Mouse (Mus musculus) cortical plate, adult 2 months (tissue): Measurements from ENCODE around the gene Smim14. TPM values are rescaled to one million over a fixed set of nuclear protein-coding genes. Genes with fewer than 3 reads are reported as not detected.
A peak's percentile ranks its signal among the peaks of the same experiment; 100 is the strongest.

Experiments used
- H3K27ac ChIP-seq: fragments of 200-500 bp; 2 replicates; pipeline ENCODE4 v1.5.1; 2012; ENCODE audit warnings: low read length, control low read depth, inconsistent platforms; ENCODE audit not compliant: insufficient read depth
- H3K4me1 ChIP-seq: fragments of 200-500 bp; 2 replicates; pipeline ENCODE4 v1.6.1; 2011; ENCODE audit warnings: low read length; ENCODE audit not compliant: control insufficient read depth, insufficient read depth
- H3K4me3 ChIP-seq: fragments of 200-500 bp; 2 replicates; pipeline ENCODE4 v1.5.1; 2011; ENCODE audit warnings: mild to moderate bottlenecking, low read length, control low read depth; ENCODE audit not compliant: insufficient read depth
- CTCF ChIP-seq: fragments of 200-500 bp; IDR thresholded peaks from 2 replicates; pipeline ENCODE4 v1.5.1; 2011; ENCODE audit warnings: mild to moderate bottlenecking, control low read depth, low read length; ENCODE audit not compliant: insufficient read depth; ENCODE audit errors: extremely low read depth
- POLR2A ChIP-seq: fragments of 200-500 bp; IDR thresholded peaks from 2 replicates; pipeline ENCODE4 v1.6.1; 2011; ENCODE audit warnings: mild to moderate bottlenecking, low read length, control low read depth; ENCODE audit not compliant: insufficient read depth; ENCODE audit errors: extremely low read depth
- polyA plus RNA-seq: library from polyadenylated mRNA; depleted of rRNA; stranded (reverse); fragments of >200 nt; gene quantifications from 2 replicates; pipeline ENCODE4 v1.2.3, GENCODE M21; 2012; rRNA removed

Smim14 gene
- polyA plus RNA-seq, 1 experiment, result 154 TPM

DNA sequence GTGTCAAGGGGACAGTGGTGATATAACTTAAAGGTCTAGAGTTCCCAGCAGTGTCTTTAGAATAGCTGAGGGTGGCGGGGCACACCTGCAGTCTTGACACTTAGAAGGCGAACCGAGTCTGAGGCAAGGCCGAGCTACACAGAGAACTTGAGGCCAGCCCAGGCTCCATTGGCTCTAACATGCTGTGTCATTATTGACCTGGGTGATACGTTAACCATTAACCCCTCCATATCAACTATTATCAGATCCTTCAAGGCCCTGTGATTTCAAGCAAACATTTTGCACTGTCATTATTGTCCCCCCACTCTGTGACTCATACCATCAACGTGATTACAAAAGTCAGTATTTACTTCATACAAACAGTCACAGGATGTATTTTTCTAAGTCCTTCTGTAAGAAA, 112.8 kb downstream of the Smim14 start:
- Histone ChIP-seq H3K27ac (no peak overlapping the region), H3K4me3 (no peak overlapping the region), H3K4me1 (no peaks in the 10 kb centered on the region)
- TF ChIP-seq CTCF (no peak), POLR2A (no peak)

DNA sequence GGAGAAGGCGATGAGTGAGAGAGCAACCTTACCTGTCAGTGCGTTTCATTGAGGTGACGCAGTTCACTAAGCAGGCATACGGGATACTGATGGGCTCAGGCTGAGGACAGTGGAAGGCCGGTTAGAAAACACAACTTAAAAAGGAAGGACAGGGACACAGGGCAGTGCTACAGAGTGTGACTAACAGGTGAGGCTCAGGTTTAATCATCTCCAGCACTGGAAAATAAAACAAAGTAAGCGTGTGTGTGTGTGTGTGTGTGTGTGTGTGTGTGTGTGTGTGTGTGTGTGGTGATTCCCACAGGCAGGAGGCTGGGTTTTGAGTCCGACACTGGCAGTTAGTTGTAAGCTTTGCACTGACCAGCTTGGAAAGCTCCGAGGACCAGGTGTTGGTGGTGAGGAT, 114.2 kb downstream of the Smim14 start:
- H3K27ac ChIP-seq, result no peak overlapping the region
- TF ChIP-seq POLR2A (no peak), CTCF (no peak)
- H3K4me3 ChIP-seq, result no peak overlapping the region
- no peaks in the 10 kb centered on the region for H3K4me1 ChIP-seq

DNA sequence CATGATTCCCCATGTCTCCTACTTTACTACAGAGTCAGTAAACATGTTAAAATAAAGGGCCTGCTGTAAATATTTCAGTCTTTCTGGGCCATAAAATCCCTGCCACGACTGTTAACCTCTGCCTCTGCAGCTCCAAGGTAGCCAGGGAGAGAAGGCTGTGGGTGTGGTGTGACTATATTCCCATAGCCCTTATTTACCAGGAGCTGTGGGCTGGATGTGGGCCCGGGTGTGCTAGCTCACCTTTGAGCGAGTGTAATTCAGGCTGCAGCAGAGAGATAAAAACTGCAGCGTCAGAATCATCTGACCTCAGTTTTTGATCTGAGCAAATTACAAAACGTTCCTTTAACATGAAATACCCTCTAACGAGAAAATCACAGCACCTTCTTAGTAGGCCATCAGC, 116.2 kb downstream of the Smim14 start:
- TF ChIP-seq CTCF (no peak), POLR2A (no peak)
- Histone ChIP-seq H3K27ac (no peak overlapping the region), H3K4me1 (0 out of 2 replicates have a peak, but pooled peaks cover 1% of the 10 kb centered on the region)

DNA sequence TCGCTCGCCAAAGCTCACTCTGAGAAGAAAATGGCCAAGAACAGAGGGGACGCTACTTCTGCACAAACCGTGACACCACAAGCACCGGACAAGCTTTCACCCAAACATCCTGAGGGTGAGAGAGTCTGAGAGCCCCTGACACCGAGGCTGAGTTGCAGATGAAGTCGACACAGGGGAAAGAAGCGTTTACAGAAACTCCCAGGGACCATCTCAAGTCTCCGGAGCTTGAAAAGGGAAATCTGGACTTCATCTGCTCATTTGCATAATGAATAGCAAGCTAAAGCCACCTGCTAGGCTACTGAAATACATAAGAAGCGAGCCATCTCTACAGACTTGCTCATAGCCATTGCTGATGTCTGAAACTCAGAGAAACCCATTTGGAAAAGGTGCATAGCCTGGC, 117.8 kb downstream of the Smim14 start:
- TF ChIP-seq CTCF (no peak), POLR2A (no peak)
- Histone ChIP-seq H3K4me3 (no peak overlapping the region), H3K4me1 (0 out of 2 replicates have a peak, but pooled peaks cover 1% of the 10 kb centered on the region), H3K27ac (no peak overlapping the region)

More for the DNA sequence above, 116.2 kb downstream of the Smim14 start:
- no peak overlapping the region for H3K4me3 ChIP-seq

DNA sequence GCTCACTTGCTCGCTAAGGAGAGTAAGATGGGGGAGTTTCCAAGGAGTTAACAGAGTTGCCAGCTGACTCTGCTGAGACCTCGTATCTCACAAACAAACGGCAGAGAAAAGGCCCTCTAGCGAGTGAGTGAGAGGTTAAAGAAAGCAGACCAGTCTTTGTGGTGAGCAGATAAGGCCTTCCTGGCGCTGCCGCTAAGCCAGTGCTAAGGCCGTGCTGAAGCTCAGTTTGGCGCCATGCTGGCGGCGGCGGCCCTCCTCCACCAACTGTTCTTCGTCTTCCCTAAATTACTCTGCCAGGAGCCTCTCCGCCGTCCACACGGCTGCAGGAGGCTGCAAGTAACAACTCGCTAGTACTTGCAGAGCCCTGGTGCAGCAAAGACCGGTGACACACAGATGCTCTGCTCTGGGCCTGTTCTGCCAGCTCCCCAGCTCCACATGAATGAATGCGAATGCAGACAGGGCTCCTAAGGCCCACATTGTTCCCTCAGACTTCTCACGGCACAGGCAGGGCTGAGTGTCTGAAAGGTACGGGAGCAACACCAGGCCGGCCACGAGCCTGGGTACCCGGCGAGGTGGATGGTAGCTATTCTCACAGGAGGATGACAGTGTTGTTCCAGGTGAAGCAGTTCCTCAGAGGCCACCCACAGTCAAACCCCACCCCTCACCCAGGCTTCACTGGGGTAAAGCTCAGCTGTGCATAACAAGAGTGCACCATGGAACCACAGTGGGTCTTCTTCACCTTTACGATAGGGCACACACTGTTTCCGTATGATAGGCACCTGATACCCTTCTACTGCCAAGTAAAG, 121.1 kb downstream of the Smim14 start:
- TF ChIP-seq POLR2A (no peak), CTCF (no peak)
- no peak overlapping the region for H3K4me3 ChIP-seq
- 0 out of 2 replicates have a peak, but pooled peaks cover 1% of the 10 kb centered on the region for H3K4me1 ChIP-seq
- no peak overlapping the region for H3K27ac ChIP-seq

DNA sequence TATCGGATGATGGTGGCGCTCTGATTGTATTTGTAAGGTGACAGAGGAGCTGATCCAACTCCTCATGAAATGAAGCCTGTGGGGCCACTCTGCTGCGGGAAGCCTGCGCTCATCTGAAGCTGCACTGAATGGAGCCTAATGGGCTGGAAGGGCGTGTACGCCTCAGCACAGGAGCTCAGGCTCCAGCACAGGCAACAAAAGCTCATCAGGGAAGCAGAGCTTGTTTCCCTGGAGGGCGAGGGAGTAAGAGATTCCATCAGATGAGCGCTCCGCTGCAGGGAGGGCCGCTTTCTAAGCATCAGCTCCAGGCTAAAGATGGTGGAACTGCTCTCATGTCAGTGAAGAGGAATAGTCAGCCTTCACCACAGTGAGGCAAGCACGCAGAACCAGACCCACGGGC, 129.0 kb downstream of the Smim14 start:
- H3K4me3 ChIP-seq, result no peak overlapping the region
- TF ChIP-seq CTCF (no peak), POLR2A (no peak)
- no peak overlapping the region for H3K27ac ChIP-seq
- no peaks in the 10 kb centered on the region for H3K4me1 ChIP-seq

DNA sequence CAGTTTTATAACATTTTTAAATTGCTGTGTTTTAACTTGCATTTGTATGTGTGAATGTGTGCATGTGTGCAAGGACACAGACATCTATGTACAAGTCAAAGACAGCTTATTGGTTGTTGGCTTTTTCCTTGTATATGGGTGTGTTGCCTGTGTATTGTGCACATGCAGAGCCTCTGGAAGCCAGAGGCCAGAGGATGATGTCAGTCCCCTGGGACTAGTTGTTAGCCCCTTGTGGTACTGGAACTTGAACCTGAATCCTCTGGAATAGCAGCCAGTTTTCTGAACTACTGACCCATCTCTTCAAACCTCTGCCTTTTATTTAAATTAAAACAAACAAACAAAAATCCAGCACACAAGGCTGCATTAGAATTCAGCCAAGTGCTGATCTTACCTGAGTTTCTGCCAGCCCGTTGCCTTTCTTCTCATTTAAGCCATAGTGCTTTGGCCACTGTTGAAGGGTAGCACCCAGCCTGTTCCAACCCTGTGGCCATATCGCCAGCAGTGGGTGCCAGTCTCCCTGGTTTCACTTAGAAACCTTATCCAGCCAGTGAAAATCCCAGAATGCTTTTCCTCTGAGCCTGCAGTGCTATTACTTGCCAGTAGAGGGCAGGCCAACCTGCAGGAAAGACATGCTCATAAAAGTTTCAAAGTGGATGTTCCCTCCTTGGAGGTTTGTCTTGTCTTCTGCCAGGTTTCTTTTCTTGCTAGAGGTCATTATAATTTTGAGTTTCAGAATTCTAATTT, 135.6 kb downstream of the Smim14 start:
- no peaks in the 10 kb centered on the region for H3K4me1 ChIP-seq
- H3K4me3 ChIP-seq, result no peak overlapping the region
- no peak overlapping the region for H3K27ac ChIP-seq
- peak; percentile 95 for TF ChIP-seq CTCF
- no peak for TF ChIP-seq POLR2A

Other genes starting within 250 kb of the Smim14 start
- 26.2 TPM in 2 replicates for gene Rfc1, start 201.5 kb downstream of the Smim14 start, polyA plus RNA-seq
- gene Klb, start 188.9 kb downstream of the Smim14 start, polyA plus RNA-seq, result 0.33 and 0.36 TPM in 2 replicates
- gene Rpl9, start 145.7 kb downstream of the Smim14 start, polyA plus RNA-seq, result 722 and 754 TPM in 2 replicates
- gene Lias, start 145.7 kb downstream of the Smim14 start, polyA plus RNA-seq, result 40.6 and 43.7 TPM in 2 replicates
- gene Ugdh, start 101.2 kb downstream of the Smim14 start, polyA plus RNA-seq, result 25.2 and 26.5 TPM in 2 replicates
- 0.49 TPM in 1 of 2 replicates, not detected in the other for gene Gm43552, start 44.4 kb downstream of the Smim14 start, polyA plus RNA-seq
- gene Ube2k, start within 50 bp of the Smim14 start, polyA plus RNA-seq, result 107 and 110 TPM in 2 replicates
- 53.7 and 57.2 TPM in 2 replicates for gene Pds5a, start 161.1 kb upstream of the Smim14 start, polyA plus RNA-seq
- gene N4bp2, start 226.3 kb upstream of the Smim14 start, polyA plus RNA-seq, result 3.7 and 3.8 TPM in 2 replicates